Mouse (Mus musculus) C2C12 (cell line): ENCODE measurements around the gene Dennd4b.

Experiments used
- CEBPB ChIP-seq: IDR thresholded peaks from one replicate; pipeline ENCODE4 v1.6.1; 2011; ENCODE audit warnings: low read depth, mild to moderate bottlenecking, control low read depth, moderate library complexity
- CTCF ChIP-seq: IDR thresholded peaks from one replicate; pipeline ENCODE4 v1.5.1; 2011; ENCODE audit not compliant: control insufficient read depth, insufficient read depth, insufficient read length
- MYOD1 ChIP-seq: IDR thresholded peaks from one replicate; pipeline ENCODE4 v1.6.1; 2011; ENCODE audit warnings: low read depth; ENCODE audit not compliant: control insufficient read depth, insufficient read length
- USF1 ChIP-seq: IDR thresholded peaks from one replicate; pipeline ENCODE4 v1.6.1; 2011; ENCODE audit warnings: low read depth, mild to moderate bottlenecking, control low read depth, moderate library complexity

GRCm38 (mm10) chr3:90215825-90216380, 49.1 kb upstream of the Dennd4b start:
- TF ChIP-seq CTCF = no peak
- no peak for TF ChIP-seq USF1
- TF ChIP-seq CEBPB = no peak
- TF ChIP-seq MYOD1 = no peak
